8 mouse cellular contexts compared by ENCODE assay signal in the genomic region with DNA sequence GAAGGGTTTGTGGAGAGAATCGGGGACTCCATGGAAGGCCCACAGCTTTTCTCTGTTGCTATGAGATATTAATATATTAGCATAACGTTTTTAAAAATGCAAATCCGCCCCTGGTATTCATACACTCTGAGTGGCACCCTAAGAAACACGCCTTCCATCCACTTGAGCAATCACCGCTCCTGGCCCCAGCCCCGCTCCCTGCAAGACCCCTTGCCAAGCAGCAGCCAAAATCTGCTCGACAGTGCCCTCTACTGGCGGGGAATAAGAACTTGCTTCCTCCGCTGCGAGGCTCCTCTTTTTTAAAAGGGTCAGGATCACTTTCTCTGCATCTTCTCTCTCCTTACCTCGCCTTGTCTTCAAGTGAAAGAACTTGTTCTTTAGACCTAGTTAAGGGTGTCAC.
DNase-seq lines count a peak whose midpoint lies in the region; ATAC-seq and TF ChIP-seq lines count a peak whose summit lies in the region.

No protein-coding gene starts in this region.

- H3K27ac ChIP-seq in embryonic fibroblast, embryonic 13.5 days (ENCODE audit: insufficient read depth, low read length) = no peak overlapping the region
- no peak overlapping the region for H3K27ac ChIP-seq in heart, embryonic 12.5 days (ENCODE audit: poor library complexity, severe bottlenecking)

- ATAC-seq in heart, embryonic 12.5 days (ENCODE audit: insufficient number of reproducible peaks, low FRiP score) = no peak; the same call in 1 of the 2 replicates

- no peaks in the 10 kb centered on the region for H3K9me3 ChIP-seq in heart, embryonic 12.5 days (replicated peaks)

- peak overlapping the region; percentile 52 for H3K4me2 ChIP-seq in heart, embryonic 12.5 days

- WGBS in heart, embryonic 12.5 days = 11% methylated on average over 11 of the region's 11 CpGs
- 15% methylated on average over 11 of the region's 11 CpGs for WGBS in lung, adult 2 months

- 0 out of 2 replicates have a peak, but pooled peaks cover 7% of the 10 kb centered on the region for H3K27me3 ChIP-seq in heart, embryonic 12.5 days (replicated peaks)

- TF ChIP-seq CTCF in embryonic fibroblast, embryonic 13.5 days (IDR thresholded peaks at IDR 0.05; ENCODE audit: borderline replicate concordance, insufficient read depth, low read length) = peak; percentile 58
- TF ChIP-seq CTCF in lung, adult 2 months (IDR thresholded peaks at IDR 0.05; ENCODE audit: insufficient read depth, low read length) = peak; percentile 75

- H3K9ac ChIP-seq in heart, embryonic 12.5 days = no peak overlapping the region

- no peaks in the 10 kb centered on the region for H3K36me3 ChIP-seq in heart, embryonic 12.5 days

- DNase-seq in CD4-positive helper T cell, adult 2 months (ENCODE audit: low read depth, low spot score) = peak; percentile 46
- DNase-seq in adrenal gland, postnatal 25 days = peak; percentile 82
- peak; percentile 59 to 67 for DNase-seq in kidney, postnatal 25 days
- peak; percentile 72 for DNase-seq in lung, adult 2 months
- peak; percentile 60 for DNase-seq in ovary, adult 18-20 months (ENCODE audit: low spot score)
- peak; percentile 83 for DNase-seq in thymus, postnatal 0 days (ENCODE audit: low spot score)

- peaks cover 6% of the 10 kb centered on the region; the same call in 1 of the 2 replicates for H3K4me1 ChIP-seq in embryonic fibroblast, embryonic 13.5 days (ENCODE audit: control insufficient read depth, insufficient read depth, low read length)
- H3K4me1 ChIP-seq in heart, embryonic 12.5 days (replicated peaks) = peaks cover 19% of the 10 kb centered on the region
- no peaks in the 10 kb centered on the region for H3K4me1 ChIP-seq in lung, adult 2 months (ENCODE audit: control insufficient read depth, insufficient read depth, low read length)

- no peak for TF ChIP-seq POLR2A in embryonic fibroblast, embryonic 13.5 days (IDR thresholded peaks at IDR 0.05; ENCODE audit: low read depth, low read length)
- no peak for TF ChIP-seq POLR2A in lung, adult 2 months (IDR thresholded peaks at IDR 0.05; ENCODE audit: borderline replicate concordance, extremely low read depth, low read depth, low read length)

- H3K4me3 ChIP-seq in embryonic fibroblast, embryonic 13.5 days (ENCODE audit: insufficient read depth, low read length) = no peak overlapping the region
- H3K4me3 ChIP-seq in heart, embryonic 12.5 days = no peak overlapping the region
- no peak overlapping the region for H3K4me3 ChIP-seq in lung, adult 2 months (replicated peaks; ENCODE audit: extremely low read depth, low read depth, low read length)
